Mouse (Mus musculus) ES-Bruce4 (cell line): ENCODE measurements at regions not wholly inside any gene's neighbourhood (a gene's known extent, or its start where the extent isn't known, plus 50 kb on each side); places are given as distances from the start of the nearest gene placed in this dataset.

Experiments used
- H3K27ac ChIP-seq: 2 replicates; pipeline ENCODE4 v1.5.1; 2012; ENCODE audit warnings: low read length, inconsistent platforms; ENCODE audit not compliant: insufficient read depth
- H3K27me3 ChIP-seq: 2 replicates; pipeline ENCODE4 v1.6.1; 2012; ENCODE audit warnings: mild to moderate bottlenecking, low read length, inconsistent platforms; ENCODE audit not compliant: control insufficient read depth, poor library complexity, insufficient read depth, severe bottlenecking
- H3K36me3 ChIP-seq: 2 replicates; pipeline ENCODE4 v1.6.1; 2012; ENCODE audit warnings: inconsistent platforms, mild to moderate bottlenecking, low read length, moderate library complexity; ENCODE audit not compliant: control insufficient read depth, poor library complexity, insufficient read depth, severe bottlenecking
- H3K4me1 ChIP-seq: one replicate; pipeline ENCODE4 v1.8.1; 2011; ENCODE audit warnings: low read length; ENCODE audit not compliant: control insufficient read depth, insufficient read depth
- H3K4me3 ChIP-seq: 2 replicates; pipeline ENCODE4 v1.5.1; 2011; ENCODE audit warnings: low read depth, mild to moderate bottlenecking, low read length
- H3K9ac ChIP-seq: 2 replicates; pipeline ENCODE4 v1.6.1; 2012; ENCODE audit warnings: low read depth, mild to moderate bottlenecking, inconsistent platforms; ENCODE audit not compliant: poor library complexity, severe bottlenecking
- H3K9me3 ChIP-seq: replicated peaks from 2 replicates; pipeline ENCODE4 v1.6.1; 2012; ENCODE audit warnings: mild to moderate bottlenecking, low read length, inconsistent platforms; ENCODE audit not compliant: control insufficient read depth, poor library complexity, insufficient read depth, severe bottlenecking
- CTCF ChIP-seq: IDR thresholded peaks from one replicate; pipeline ENCODE4 v1.8.1; 2011; ENCODE audit warnings: low read depth, low read length
- EP300 ChIP-seq: IDR thresholded peaks from 2 replicates; pipeline ENCODE4 v1.6.1; 2011; ENCODE audit warnings: low read depth, low read length; ENCODE audit not compliant: insufficient read depth
- POLR2A ChIP-seq: IDR thresholded peaks from one replicate; pipeline ENCODE4 v1.8.1; 2011; ENCODE audit warnings: low read length; ENCODE audit not compliant: insufficient read depth

DNA sequence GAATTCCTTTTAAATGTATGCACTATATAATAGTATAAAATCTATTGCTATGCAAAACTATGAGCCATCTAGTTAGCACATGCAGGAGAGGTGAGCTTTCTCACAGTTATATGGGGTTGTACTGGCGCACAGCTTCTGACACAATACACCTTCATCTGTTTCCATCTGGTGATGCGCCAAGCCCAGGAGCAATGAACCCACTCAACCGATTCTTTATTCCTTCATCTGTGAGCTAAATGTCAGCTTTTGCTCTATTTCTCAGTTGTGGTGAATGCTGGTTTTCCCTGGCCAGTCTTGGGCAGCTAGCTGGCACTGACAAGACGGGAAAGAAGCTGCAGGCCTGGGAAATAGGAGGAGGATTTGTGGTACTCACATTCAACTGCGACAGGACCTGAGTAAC, 225.4 kb downstream of the Gm19410 start:
- H3K9ac ChIP-seq: no peak overlapping the region
- no peak overlapping the region for H3K27ac ChIP-seq
- TF ChIP-seq POLR2A: no peak
- no peak for TF ChIP-seq CTCF
- TF ChIP-seq EP300: no peak
- 0 out of 2 replicates have a peak, but pooled peaks cover 2% of the 10 kb centered on the region for H3K9me3 ChIP-seq
- H3K4me3 ChIP-seq: no peak overlapping the region
- H3K36me3 ChIP-seq: no peaks in the 10 kb centered on the region
- no peaks in the 10 kb centered on the region for H3K27me3 ChIP-seq
- H3K4me1 ChIP-seq: no peaks in the 10 kb centered on the region

DNA sequence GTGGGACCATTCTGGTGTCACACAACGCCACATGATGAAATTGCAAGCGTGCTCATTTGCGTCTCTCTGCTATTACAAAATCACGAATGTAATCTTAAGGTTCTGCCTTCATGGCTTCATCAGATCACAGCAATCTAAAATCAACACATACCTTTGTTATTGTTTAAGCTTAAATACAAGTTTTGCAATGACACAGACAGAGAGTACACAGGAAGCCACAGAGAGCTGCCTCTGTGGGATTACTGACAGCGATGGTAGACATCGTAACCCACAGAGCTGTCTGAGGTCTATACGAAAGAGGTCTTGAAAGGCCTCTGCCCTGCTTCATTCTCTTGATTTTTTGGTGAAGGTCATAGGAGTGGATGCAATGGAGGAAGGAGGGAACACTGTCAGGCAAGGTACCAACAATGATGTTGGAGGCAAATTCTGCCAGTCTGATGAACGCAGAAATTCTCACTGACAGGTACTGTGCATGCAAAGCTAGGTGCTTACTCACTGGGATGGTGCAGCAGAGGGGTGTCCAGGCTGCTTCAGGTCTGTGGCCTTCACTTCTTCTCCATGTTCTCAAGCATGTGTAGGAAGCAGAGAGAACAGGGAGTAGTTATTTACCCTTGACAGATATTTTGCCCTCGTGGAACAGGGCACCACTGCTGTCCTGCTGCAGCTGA, 226.5 kb downstream of the Gm19410 start:
- TF ChIP-seq POLR2A (no peak), EP300 (no peak), CTCF (no peak)
- no peak overlapping the region for H3K4me3 ChIP-seq
- H3K27ac ChIP-seq: no peak overlapping the region
- H3K9me3 ChIP-seq: 0 out of 2 replicates have a peak, but pooled peaks cover 2% of the 10 kb centered on the region
- no peaks in the 10 kb centered on the region for H3K4me1 ChIP-seq
- H3K27me3 ChIP-seq: no peaks in the 10 kb centered on the region
- no peak overlapping the region for H3K9ac ChIP-seq
- no peaks in the 10 kb centered on the region for H3K36me3 ChIP-seq

- no peaks in the 10 kb centered on the region for H3K36me3 ChIP-seq
- no peak overlapping the region for H3K4me3 ChIP-seq
- H3K27me3 ChIP-seq: no peaks in the 10 kb centered on the region
- no peak for TF ChIP-seq CTCF
- no peak overlapping the region for H3K27ac ChIP-seq
- H3K9ac ChIP-seq: no peak overlapping the region
- H3K4me1 ChIP-seq: no peaks in the 10 kb centered on the region
- H3K9me3 ChIP-seq: no peaks in the 10 kb centered on the region
Measured at GRCm38 (mm10) chr8:35996330-35997077, 230.9 kb downstream of the Gm19410 start.

GRCm38 (mm10) chr8:35999584-35999983, 234.0 kb downstream of the Gm19410 start:
- H3K27ac ChIP-seq: no peak overlapping the region
- H3K36me3 ChIP-seq: no peaks in the 10 kb centered on the region
- H3K4me3 ChIP-seq: no peak overlapping the region

DNA sequence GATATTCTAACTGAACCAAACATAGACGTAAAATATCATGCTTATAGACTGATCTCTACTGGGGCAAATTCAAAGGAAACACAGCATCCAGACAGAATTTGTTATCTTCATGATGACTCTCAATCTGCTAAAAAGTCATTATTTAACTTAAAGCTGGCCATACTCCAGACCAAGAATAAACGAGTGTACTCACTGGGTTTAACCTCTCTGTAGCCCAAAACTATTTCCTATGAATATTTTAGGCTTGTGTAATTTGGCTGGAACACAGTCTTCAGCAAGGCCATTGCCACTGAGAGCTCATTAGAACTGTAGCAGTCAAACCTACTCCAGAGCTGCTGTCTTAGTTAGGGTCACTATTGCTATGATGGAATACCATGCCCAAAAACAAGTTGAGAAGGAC, 238.8 kb downstream of the Gm19410 start:
- Histone ChIP-seq H3K36me3 (no peaks in the 10 kb centered on the region), H3K27ac (no peak overlapping the region), H3K27me3 (peaks cover 2% of the 10 kb centered on the region; the same call in 1 of the 2 replicates), H3K9ac (no peak overlapping the region), H3K9me3 (no peaks in the 10 kb centered on the region; the same call in 1 of the 2 replicates), H3K4me1 (no peaks in the 10 kb centered on the region), H3K4me3 (no peak overlapping the region)
- TF ChIP-seq CTCF: no peak
- TF ChIP-seq POLR2A: no peak
- no peak for TF ChIP-seq EP300

More at GRCm38 (mm10) chr8:35999584-35999983, 234.0 kb downstream of the Gm19410 start:
- no peaks in the 10 kb centered on the region for H3K27me3 ChIP-seq
- no peaks in the 10 kb centered on the region for H3K4me1 ChIP-seq
- no peak for TF ChIP-seq CTCF
- no peak for TF ChIP-seq POLR2A
- no peak for TF ChIP-seq EP300
- H3K9ac ChIP-seq: no peak overlapping the region
- H3K9me3 ChIP-seq: no peaks in the 10 kb centered on the region

DNA sequence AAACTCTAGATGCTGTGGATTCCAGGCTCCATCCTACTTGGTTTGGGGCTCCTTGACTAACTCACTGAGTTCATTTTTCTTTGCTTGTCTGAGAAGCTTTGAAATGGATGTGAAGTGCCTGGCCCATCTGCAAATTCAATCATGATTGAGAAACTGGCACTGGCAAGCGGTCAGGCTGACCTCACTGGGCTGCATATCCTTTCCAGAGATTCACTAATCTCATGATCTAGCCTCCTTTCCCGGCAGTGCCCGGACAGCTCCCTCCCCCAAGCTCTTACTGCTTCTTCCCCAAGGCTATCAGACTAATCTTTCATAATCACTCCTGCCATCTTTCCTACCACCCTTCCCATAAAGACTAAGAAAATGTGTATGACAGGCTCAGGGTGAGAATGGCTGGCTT, 239.9 kb downstream of the Gm19410 start:
- Histone ChIP-seq H3K36me3 (no peaks in the 10 kb centered on the region), H3K9me3 (no peaks in the 10 kb centered on the region; the same call in 1 of the 2 replicates), H3K9ac (no peak overlapping the region), H3K4me3 (no peak overlapping the region), H3K27ac (no peak overlapping the region), H3K27me3 (peaks cover 2% of the 10 kb centered on the region; the same call in 1 of the 2 replicates), H3K4me1 (no peaks in the 10 kb centered on the region)
- TF ChIP-seq EP300: no peak
- no peak for TF ChIP-seq POLR2A
- no peak for TF ChIP-seq CTCF
